Mouse (Mus musculus): ENCODE measurements around the gene Plppr3. TPM values are rescaled to one million over a fixed set of nuclear protein-coding genes. Genes with fewer than 3 reads are reported as not detected.
A peak's percentile ranks its signal among the peaks of the same experiment; 100 is the strongest.

Gene Plppr3
- total and polyA plus RNA-seq, 2 experiments from 2014 or later, result 350 to 539 TPM

DNA sequence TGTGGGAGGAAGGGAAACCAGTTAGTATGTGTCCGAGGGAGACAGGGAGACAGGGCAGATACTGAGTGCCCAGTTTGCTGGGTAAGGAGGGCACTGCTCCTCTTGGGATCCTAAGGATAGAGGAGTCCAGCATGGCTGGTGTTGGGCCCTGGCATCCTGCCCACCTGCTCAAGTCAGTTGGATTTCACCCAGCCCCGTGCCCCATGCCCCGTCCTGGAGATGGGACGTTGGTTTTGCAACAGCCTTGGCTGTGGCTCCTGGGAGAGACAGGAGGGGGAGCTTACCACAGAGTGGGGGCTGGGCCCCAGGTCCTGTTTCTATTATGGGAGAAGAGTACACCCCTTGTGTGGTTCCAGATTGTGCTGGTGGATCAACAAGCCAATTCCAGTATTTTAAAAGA, 10.0 kb upstream of the Plppr3 start:
- Histone ChIP-seq H3K27ac (ENCODE audit: low read depth, low read length) (no peak overlapping the region), H3K9ac (replicated peaks; ENCODE audit: low read length, poor library complexity, severe bottlenecking) (no peak overlapping the region), H3K36me3 (ENCODE audit: insufficient read depth, low read length) (no peaks in the 10 kb centered on the region), H3K4me1 (ENCODE audit: insufficient read depth, low read length) (no peaks in the 10 kb centered on the region; the same call in 1 of the 2 replicates), H3K4me3 (ENCODE audit: low read depth, low read length) (no peak overlapping the region), H3K4me2 (ENCODE audit: low read depth, low read length, poor library complexity, severe bottlenecking) (no peak overlapping the region), H3K9me3 (ENCODE audit: low read length) (no peaks in the 10 kb centered on the region), H3K27me3 (ENCODE audit: insufficient read depth, low read length) (no peaks in the 10 kb centered on the region)
- no peak for TF ChIP-seq CTCF (IDR thresholded peaks at IDR 0.05)
- DNase-seq (ENCODE audit: low spot score) (no peak), ATAC-seq (ENCODE audit: low FRiP score) (no peak)
- 59% methylated on average over 4 of the region's 4 CpGs for WGBS

DNA sequence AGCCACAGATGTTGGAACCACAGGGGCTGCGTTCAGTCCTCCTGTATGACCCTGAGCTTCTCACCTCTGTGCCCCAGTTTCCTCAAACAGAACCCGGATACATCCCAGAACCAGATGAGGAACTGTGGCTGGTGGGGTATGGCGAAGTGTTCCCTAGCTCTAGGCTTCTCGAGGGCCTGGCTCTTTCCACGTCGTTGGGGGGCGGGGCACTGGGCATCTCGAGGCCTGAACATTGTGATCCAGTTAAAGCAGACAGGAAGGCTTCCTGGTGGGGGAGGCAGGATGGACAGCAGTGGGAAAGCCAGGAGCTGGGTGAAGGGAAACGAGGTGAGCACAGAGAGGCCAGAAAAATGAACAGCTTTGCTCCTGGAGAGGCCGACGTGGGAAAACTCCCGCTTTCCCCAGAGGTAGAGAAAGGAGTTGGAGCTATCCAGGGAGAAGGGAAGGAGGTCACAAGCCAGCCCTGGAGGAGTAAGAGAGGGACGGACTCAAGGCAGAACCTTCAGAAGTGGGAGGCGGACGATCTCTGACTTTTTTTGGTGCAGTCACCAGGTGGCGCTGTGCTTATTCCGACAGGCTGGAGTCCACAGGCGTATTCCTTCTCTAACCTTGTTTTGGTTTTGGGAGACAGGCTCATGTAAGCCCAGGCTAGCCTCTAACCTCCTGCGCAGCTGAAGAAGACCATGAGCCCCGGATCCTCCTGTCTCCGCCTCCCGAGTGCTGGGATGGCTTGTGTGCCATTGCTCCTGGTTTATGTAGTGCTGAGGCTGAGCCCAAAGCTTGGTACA, 9.1 kb upstream of the Plppr3 start:
- H3K9me3 ChIP-seq (ENCODE audit: low read length), result no peaks in the 10 kb centered on the region

DNA sequence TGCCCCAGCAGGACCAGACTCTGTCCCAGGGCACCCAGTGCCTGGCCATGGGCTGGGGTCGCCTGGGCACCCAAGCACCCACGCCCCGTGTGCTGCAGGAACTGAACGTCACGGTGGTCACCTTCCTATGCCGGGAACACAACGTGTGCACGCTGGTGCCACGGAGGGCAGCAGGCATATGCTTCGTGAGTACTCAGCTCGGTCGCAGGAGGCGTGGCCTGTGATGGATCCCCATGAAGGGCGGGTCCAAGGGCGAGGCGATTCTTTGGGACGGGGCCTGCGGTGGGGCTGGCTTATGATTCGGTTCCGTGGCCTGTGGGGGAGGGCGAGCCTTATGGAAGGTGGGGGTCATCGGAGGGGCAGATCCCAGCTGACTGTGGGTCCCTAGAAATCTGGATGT, 7.5 kb upstream of the Plppr3 start:
- 10% methylated on average over 21 of the region's 22 CpGs for WGBS
- DNase-seq (ENCODE audit: low spot score), result no peak

More for the DNA sequence above, 9.1 kb upstream of the Plppr3 start:
- Histone ChIP-seq H3K36me3 (ENCODE audit: insufficient read depth, low read length) (no peaks in the 10 kb centered on the region), H3K27ac (ENCODE audit: low read depth, low read length) (no peak overlapping the region), H3K4me1 (ENCODE audit: insufficient read depth, low read length) (no peaks in the 10 kb centered on the region; the same call in 1 of the 2 replicates), H3K4me2 (ENCODE audit: low read depth, low read length, poor library complexity, severe bottlenecking) (no peak overlapping the region), H3K27me3 (ENCODE audit: insufficient read depth, low read length) (no peaks in the 10 kb centered on the region), H3K9ac (replicated peaks; ENCODE audit: low read length, poor library complexity, severe bottlenecking) (0 out of 2 replicates have a peak overlapping the region, but pooled peaks have one; percentile 8), H3K4me3 (ENCODE audit: low read depth, low read length) (no peak overlapping the region)
- DNase-seq (ENCODE audit: low spot score) (peak; percentile 80), ATAC-seq (ENCODE audit: low FRiP score) (no peak)
- 14% methylated on average over 22 of the region's 22 CpGs for WGBS
- TF ChIP-seq CTCF (IDR thresholded peaks at IDR 0.05), result peak; percentile 81

DNA sequence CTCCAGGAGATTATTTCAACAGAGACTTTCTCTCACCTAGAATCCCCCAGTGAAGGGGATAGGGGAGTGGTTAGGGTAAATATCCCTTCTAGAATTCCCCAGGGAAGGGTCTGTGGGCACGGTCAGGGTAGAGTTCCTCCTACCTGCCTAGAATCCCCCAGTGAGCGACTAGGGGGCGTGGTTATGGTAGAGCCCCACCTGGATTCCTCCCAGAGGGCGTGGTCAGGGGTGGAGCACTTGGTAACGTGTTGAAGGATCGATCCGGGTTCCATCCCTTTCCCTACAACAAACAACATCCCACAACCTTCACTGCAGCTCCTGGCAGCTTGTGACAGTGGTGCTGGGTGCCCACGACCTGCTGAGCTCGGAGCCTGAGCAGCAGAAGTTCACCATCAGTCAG, 6.3 kb upstream of the Plppr3 start:
- Histone ChIP-seq H3K4me1 (ENCODE audit: insufficient read depth, low read length) (no peaks in the 10 kb centered on the region; the same call in 1 of the 2 replicates), H3K27ac (ENCODE audit: low read depth, low read length) (no peak overlapping the region), H3K4me3 (ENCODE audit: low read depth, low read length) (no peak overlapping the region), H3K9me3 (ENCODE audit: low read length) (no peaks in the 10 kb centered on the region), H3K9ac (replicated peaks; ENCODE audit: low read length, poor library complexity, severe bottlenecking) (no peak overlapping the region), H3K27me3 (ENCODE audit: insufficient read depth, low read length) (no peaks in the 10 kb centered on the region), H3K36me3 (ENCODE audit: insufficient read depth, low read length) (no peaks in the 10 kb centered on the region), H3K4me2 (ENCODE audit: low read depth, low read length, poor library complexity, severe bottlenecking) (no peak overlapping the region)
- TF ChIP-seq CTCF (IDR thresholded peaks at IDR 0.05), result no peak
- ATAC-seq (ENCODE audit: low FRiP score) (no peak), DNase-seq (ENCODE audit: low spot score) (no peak)
- 24% methylated on average over 9 of the region's 9 CpGs for WGBS

More for the DNA sequence above, 7.5 kb upstream of the Plppr3 start:
- Histone ChIP-seq H3K4me1 (ENCODE audit: insufficient read depth, low read length) (no peaks in the 10 kb centered on the region; the same call in 1 of the 2 replicates), H3K4me3 (ENCODE audit: low read depth, low read length) (no peak overlapping the region), H3K36me3 (ENCODE audit: insufficient read depth, low read length) (no peaks in the 10 kb centered on the region), H3K27ac (ENCODE audit: low read depth, low read length) (no peak overlapping the region), H3K9ac (replicated peaks; ENCODE audit: low read length, poor library complexity, severe bottlenecking) (no peak overlapping the region), H3K4me2 (ENCODE audit: low read depth, low read length, poor library complexity, severe bottlenecking) (0 out of 2 replicates have a peak overlapping the region, but pooled peaks have one; percentile 6), H3K9me3 (ENCODE audit: low read length) (no peaks in the 10 kb centered on the region), H3K27me3 (ENCODE audit: insufficient read depth, low read length) (no peaks in the 10 kb centered on the region)
- ATAC-seq (ENCODE audit: low FRiP score), result no peak
- no peak for TF ChIP-seq CTCF (IDR thresholded peaks at IDR 0.05)

DNA sequence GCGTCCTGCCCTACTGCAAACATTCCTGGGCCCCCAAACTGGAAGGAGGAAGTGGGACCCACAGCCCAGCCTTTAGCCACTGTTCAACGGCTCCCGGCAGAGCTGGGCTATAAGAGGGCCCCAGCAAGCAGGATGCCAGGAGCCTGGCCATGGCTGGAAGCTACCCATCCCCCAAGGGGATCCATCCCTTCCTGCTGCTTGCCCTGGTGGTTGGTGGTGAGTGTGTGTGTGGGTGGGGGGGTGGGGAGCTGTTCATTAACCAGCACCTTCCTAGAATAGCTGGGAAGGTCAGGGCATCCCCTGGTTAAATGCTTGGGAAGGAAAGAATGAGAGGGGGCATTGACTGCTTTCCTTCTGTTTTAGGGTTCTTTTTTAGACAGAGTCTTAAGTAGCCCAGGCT, 5.1 kb upstream of the Plppr3 start:
- WGBS, result 71% methylated on average over 3 of the region's 3 CpGs
- Histone ChIP-seq H3K9ac (replicated peaks; ENCODE audit: low read length, poor library complexity, severe bottlenecking) (no peak overlapping the region), H3K9me3 (ENCODE audit: low read length) (no peaks in the 10 kb centered on the region), H3K27me3 (ENCODE audit: insufficient read depth, low read length) (no peaks in the 10 kb centered on the region), H3K36me3 (ENCODE audit: insufficient read depth, low read length) (no peaks in the 10 kb centered on the region), H3K4me3 (ENCODE audit: low read depth, low read length) (no peak overlapping the region), H3K27ac (ENCODE audit: low read depth, low read length) (no peak overlapping the region), H3K4me1 (ENCODE audit: insufficient read depth, low read length) (peaks cover 6% of the 10 kb centered on the region; the same call in 1 of the 2 replicates), H3K4me2 (ENCODE audit: low read depth, low read length, poor library complexity, severe bottlenecking) (no peak overlapping the region)
- ATAC-seq (ENCODE audit: low FRiP score) (no peak), DNase-seq (ENCODE audit: low spot score) (no peak)
- no peak for TF ChIP-seq CTCF (IDR thresholded peaks at IDR 0.05)

DNA sequence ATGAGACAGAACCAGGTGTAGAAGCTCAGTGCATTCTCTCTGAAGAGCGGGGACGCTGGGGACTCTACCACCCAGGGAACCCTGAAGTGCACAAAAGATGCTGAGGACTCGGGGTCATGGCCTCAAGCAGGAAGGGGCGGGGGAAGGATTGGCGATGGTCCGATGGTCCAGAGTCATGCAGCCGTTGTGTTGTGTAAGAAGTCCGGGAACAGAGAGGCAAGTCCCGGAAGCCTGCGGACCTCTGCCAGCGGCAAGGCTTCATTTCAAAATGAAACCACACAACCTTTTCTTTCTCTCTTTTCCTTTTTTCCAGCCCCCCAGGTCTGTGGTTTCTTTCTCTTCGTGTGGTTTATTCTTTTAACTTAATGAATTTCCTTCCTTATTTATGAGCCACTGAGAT, 3.3 kb upstream of the Plppr3 start:
- 36% methylated on average over 12 of the region's 12 CpGs for WGBS
- no peak for TF ChIP-seq CTCF (IDR thresholded peaks at IDR 0.05)
- no peaks in the 10 kb centered on the region for H3K9me3 ChIP-seq (ENCODE audit: low read length)
- no peak overlapping the region for H3K4me2 ChIP-seq (ENCODE audit: low read depth, low read length, poor library complexity, severe bottlenecking)
- no peak for ATAC-seq (ENCODE audit: low FRiP score)
- no peak overlapping the region for H3K9ac ChIP-seq (replicated peaks; ENCODE audit: low read length, poor library complexity, severe bottlenecking)
- no peak overlapping the region for H3K27ac ChIP-seq (ENCODE audit: low read depth, low read length)
- H3K4me3 ChIP-seq (ENCODE audit: low read depth, low read length), result no peak overlapping the region
- no peaks in the 10 kb centered on the region for H3K27me3 ChIP-seq (ENCODE audit: insufficient read depth, low read length)
- no peaks in the 10 kb centered on the region for H3K36me3 ChIP-seq (ENCODE audit: insufficient read depth, low read length)
- peaks cover 6% of the 10 kb centered on the region; the same call in 1 of the 2 replicates for H3K4me1 ChIP-seq (ENCODE audit: insufficient read depth, low read length)
- no peak for DNase-seq (ENCODE audit: low spot score)

All from midbrain, postnatal 0 days (tissue).